Mouse (Mus musculus) embryonic facial prominence, embryonic 11.5 days (tissue): ENCODE results near the gene Ucma. TPM values are rescaled to one million over a fixed set of nuclear protein-coding genes. Genes with fewer than 3 reads are reported as not detected.

Experiments used
- ATAC-seq: fragments of 200-750 bp; cut with Nextera tagmentation; replicated peaks from 2 replicates; pipeline ENCODE4 v1.8.0; 2017; ENCODE audit warnings: low read depth; ENCODE audit not compliant: insufficient number of reproducible peaks, low FRiP score, low TSS enrichment
- DNase-seq: peaks from one replicate; pipeline ENCODE4 v3.0.0-alpha.2; 2015; ENCODE audit warnings: low spot score
- H3K27ac ChIP-seq: fragments of 300-500 bp; sonication (generic); replicated peaks from 2 replicates; pipeline ENCODE4 v1.5.1; 2014; ENCODE audit warnings: mild to moderate bottlenecking, low read depth, low read length, control low read depth
- H3K27me3 ChIP-seq: fragments of 300-500 bp; sonication (generic); 2 replicates; pipeline ENCODE4 v1.6.1; 2014; ENCODE audit warnings: mild to moderate bottlenecking, low read length, moderate library complexity, mixed read lengths; ENCODE audit not compliant: control insufficient read depth, insufficient read depth
- H3K36me3 ChIP-seq: fragments of 300-500 bp; sonication (generic); replicated peaks from 2 replicates; pipeline ENCODE4 v1.6.1; 2014; ENCODE audit warnings: low read depth, mild to moderate bottlenecking, low read length, moderate library complexity, mixed read lengths; ENCODE audit not compliant: control insufficient read depth, insufficient read depth
- H3K4me1 ChIP-seq: fragments of 300-500 bp; sonication (generic); 2 replicates; pipeline ENCODE4 v1.6.1; 2014; ENCODE audit warnings: low read length, mixed read lengths; ENCODE audit not compliant: control insufficient read depth, insufficient read depth
- H3K4me2 ChIP-seq: fragments of 300-500 bp; sonication (generic); 2 replicates; pipeline ENCODE4 v1.6.1; 2014; ENCODE audit warnings: low read depth, mild to moderate bottlenecking, control low read depth, low read length, moderate library complexity
- H3K4me3 ChIP-seq: fragments of 300-500 bp; sonication (generic); 2 replicates; pipeline ENCODE4 v1.5.1; 2014; ENCODE audit warnings: low read depth, low read length, control low read depth
- H3K9ac ChIP-seq: fragments of 300-500 bp; sonication (generic); replicated peaks from 2 replicates; pipeline ENCODE4 v1.6.1; 2014; ENCODE audit warnings: mild to moderate bottlenecking, control low read depth, low read length
- H3K9me3 ChIP-seq: fragments of 300-500 bp; sonication (generic); replicated peaks from 2 replicates; pipeline ENCODE4 v1.6.1; 2016; ENCODE audit warnings: mild to moderate bottlenecking, low read length, inconsistent platforms, mixed read lengths; ENCODE audit not compliant: control insufficient read depth
- WGBS: fragments of 180-500 bp; shearing (Covaris S2); extraction: QIAGEN DNeasy Blood & Tissue Kit; methylation state at CpG from one replicate; pipeline ENCODE4 v1.1.7; 2014; 5-methylcytosine and 5-hydroxymethylcytosine counted together
- polyA plus RNA-seq: library from polyadenylated mRNA; unstranded; fragments of >200 nt; fragmentation: Nextera tagmentation; extraction: Ambion mirVana; gene quantifications from 2 replicates; pipeline ENCODE4 v1.2.1, GENCODE M21; 2014

Ucma gene
- polyA plus RNA-seq, 1 experiment from 2014 or later: 0.29 TPM

DNA sequence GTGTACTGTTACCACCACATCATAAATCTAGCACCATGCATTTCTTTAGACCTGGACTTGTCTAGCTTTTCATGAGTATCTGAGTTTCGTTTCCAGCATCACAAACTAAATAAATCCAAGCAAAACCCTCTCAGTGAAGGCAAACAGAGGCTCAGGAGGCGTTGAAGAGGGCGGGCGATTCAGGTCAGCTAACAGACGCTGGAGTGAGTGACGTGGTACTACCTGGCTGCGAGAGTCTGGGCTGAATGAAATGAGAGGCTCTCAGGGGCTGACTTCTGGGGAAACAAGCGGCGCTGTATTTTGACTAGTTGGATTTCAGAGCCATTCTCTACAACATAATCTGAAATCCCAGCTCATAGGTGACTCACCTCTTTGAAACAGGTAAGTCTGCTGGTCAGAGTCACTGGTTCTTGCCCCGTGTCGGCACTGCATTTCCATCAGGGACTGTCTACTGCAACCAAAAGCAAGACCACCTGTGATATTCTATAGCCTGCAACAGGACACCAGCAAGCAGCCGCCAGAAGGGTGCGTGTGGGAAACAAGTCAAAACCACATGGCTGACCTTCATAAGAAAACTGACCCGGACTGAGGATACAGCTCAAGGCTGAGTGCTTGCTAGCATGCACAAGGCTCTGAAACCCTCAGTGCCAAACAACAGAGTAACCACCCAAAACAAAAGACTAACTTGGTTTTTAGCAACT is 47.9 kb downstream of the Ucma start:
- ATAC-seq (no peak), DNase-seq (peak; percentile 60)
- no peak overlapping the region for H3K4me2 ChIP-seq
- H3K27me3 ChIP-seq: no peaks in the 10 kb centered on the region
- 59% methylated on average over 14 of the region's 14 CpGs for WGBS
- H3K4me3 ChIP-seq: no peak overlapping the region
- no peaks in the 10 kb centered on the region for H3K9me3 ChIP-seq
- H3K36me3 ChIP-seq: no peaks in the 10 kb centered on the region
- no peaks in the 10 kb centered on the region for H3K4me1 ChIP-seq
- H3K27ac ChIP-seq: no peak overlapping the region
- H3K9ac ChIP-seq: no peak overlapping the region

DNA sequence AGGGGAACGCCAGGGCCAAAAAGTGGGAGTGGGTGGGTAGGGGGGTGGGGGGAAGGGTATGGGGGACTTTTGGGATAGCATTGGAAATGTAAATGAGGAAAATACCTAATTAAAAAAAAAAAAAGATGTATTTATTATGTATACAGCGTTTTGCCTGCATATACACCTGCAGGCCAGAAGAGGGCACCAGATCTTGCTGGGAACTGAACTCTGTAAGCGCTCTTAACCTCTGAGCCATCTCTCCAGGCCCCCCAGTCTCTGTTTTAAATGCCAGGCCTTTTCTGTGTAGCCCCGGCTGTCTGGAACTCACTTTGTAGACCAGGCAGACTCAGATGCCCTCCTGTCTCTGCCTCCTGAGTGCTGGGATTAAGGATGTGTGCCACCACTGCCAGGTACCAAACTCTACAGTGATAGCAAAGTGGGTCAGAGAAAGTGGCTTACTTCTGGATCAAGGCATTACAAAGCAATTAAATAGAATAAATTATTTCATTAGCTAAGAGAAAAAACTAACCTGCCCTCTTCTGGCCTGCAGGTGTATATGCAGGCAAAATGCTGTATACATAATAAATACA is 49.3 kb downstream of the Ucma start:
- H3K4me3 ChIP-seq: no peak overlapping the region
- no peaks in the 10 kb centered on the region for H3K27me3 ChIP-seq
- no peaks in the 10 kb centered on the region for H3K9me3 ChIP-seq
- H3K4me2 ChIP-seq: no peak overlapping the region
- no peaks in the 10 kb centered on the region for H3K4me1 ChIP-seq
- H3K36me3 ChIP-seq: no peaks in the 10 kb centered on the region
- ATAC-seq (no peak), DNase-seq (no peak)
- no peak overlapping the region for H3K27ac ChIP-seq
- no peak overlapping the region for H3K9ac ChIP-seq
- WGBS: 37% methylated on average over 3 of the region's 4 CpGs

DNA sequence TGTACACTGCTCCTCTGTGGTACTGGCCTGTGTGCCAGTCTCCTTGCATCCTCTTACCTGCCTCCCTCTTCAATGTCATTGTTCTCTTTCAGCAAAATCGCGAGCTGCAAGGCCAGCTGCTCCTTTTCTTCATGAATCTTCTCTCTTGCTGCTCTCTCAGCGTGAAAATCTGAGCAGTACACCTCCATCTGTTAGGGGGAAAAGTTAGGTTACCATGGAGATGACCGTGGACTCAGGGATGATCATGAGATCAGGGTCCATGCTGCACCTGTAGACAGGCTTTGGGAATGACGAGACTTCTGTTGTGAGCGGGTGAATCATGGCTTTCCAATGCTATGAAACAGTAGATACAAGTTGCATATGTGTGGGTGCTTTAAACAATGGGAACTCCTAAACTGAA is 51.1 kb downstream of the Ucma start:
- WGBS: 75% methylated on average over 6 of the region's 6 CpGs
- Histone ChIP-seq H3K36me3 (no peaks in the 10 kb centered on the region), H3K27me3 (no peaks in the 10 kb centered on the region)

DNA sequence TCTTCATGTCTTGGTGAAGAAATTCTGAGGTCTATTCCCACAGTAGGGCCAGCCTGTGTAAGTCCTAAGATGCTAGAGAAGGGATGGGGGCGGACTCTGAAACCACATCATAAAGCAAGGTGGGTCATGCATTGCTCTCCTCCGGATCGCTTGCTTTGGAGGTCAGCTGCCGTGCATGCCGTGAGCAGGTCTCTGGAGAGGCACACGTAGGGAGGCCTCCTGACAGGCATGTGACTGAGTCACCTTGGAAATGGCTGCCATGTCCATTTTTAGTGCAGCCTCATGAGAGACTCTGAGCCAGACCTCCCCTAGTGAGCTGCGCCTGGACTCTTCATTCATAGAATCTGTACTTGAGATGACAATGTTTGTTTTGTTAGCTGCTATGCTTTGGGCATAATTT is 52.1 kb downstream of the Ucma start:
- no peak overlapping the region for H3K27ac ChIP-seq
- WGBS: 80% methylated on average over 7 of the region's 7 CpGs
- no peak overlapping the region for H3K9ac ChIP-seq
- H3K4me3 ChIP-seq: no peak overlapping the region
- ATAC-seq (no peak), DNase-seq (no peak)
- no peaks in the 10 kb centered on the region for H3K9me3 ChIP-seq
- H3K4me1 ChIP-seq: no peaks in the 10 kb centered on the region
- no peaks in the 10 kb centered on the region for H3K27me3 ChIP-seq
- H3K4me2 ChIP-seq: no peak overlapping the region
- no peaks in the 10 kb centered on the region for H3K36me3 ChIP-seq

More for the DNA sequence above, 51.1 kb downstream of the Ucma start:
- no peak overlapping the region for H3K4me2 ChIP-seq
- no peak overlapping the region for H3K9ac ChIP-seq
- ATAC-seq (no peak), DNase-seq (no peak)
- no peak overlapping the region for H3K4me3 ChIP-seq
- no peaks in the 10 kb centered on the region for H3K9me3 ChIP-seq
- no peak overlapping the region for H3K27ac ChIP-seq
- no peaks in the 10 kb centered on the region for H3K4me1 ChIP-seq

DNA sequence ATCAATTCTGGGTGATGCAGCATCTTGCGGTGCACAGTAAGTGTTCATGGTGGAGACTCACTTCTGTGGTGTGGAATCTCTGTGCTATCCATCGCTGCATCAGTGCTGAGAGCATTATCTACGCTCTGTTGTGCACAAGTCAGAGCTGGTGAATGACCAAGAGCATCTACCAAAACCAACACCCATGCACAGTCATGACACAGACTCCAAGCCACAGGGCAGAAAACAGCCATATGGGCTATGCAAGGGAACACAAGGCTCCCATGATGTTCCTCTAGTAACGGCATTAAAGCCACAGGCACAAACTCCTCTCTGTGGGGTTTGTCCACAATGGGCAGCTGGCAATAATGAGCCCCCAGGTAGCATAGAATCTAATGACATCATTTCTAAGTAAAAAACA is 53.9 kb downstream of the Ucma start:
- DNase-seq: no peak
- Histone ChIP-seq H3K9me3 (no peaks in the 10 kb centered on the region), H3K27ac (no peak overlapping the region), H3K36me3 (no peaks in the 10 kb centered on the region), H3K4me2 (no peak overlapping the region), H3K27me3 (no peaks in the 10 kb centered on the region), H3K4me3 (no peak overlapping the region), H3K9ac (no peak overlapping the region), H3K4me1 (no peaks in the 10 kb centered on the region)
- ATAC-seq: no peak
- 84% methylated on average over 4 of the region's 4 CpGs for WGBS

DNA sequence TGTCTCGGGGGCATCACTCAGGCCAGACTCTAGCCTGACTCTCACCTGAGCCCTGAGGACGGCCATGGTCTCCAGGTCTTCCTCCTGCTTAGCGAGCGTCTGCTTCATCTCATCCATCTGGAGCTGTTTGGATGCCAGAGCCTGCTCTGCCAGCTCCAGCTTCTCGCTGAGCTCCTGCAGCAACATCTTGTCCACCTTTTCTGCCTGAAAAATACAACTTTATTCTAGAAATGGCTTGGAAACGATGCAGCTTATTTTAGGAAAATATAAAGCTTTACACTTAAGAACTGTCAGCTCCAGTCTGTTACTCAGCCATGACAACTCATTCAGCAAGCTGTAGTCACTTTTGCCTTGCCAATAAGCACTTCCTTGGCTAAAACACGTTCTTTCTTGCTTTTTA is 55.3 kb downstream of the Ucma start:
- no peaks in the 10 kb centered on the region for H3K4me1 ChIP-seq
- H3K36me3 ChIP-seq: no peaks in the 10 kb centered on the region
- no peak overlapping the region for H3K27ac ChIP-seq
- H3K9ac ChIP-seq: no peak overlapping the region
- DNase-seq: no peak
- H3K9me3 ChIP-seq: no peaks in the 10 kb centered on the region
- ATAC-seq: no peak
- no peaks in the 10 kb centered on the region for H3K27me3 ChIP-seq
- 72% methylated on average over 7 of the region's 7 CpGs for WGBS
- H3K4me3 ChIP-seq: no peak overlapping the region
- H3K4me2 ChIP-seq: no peak overlapping the region

DNA sequence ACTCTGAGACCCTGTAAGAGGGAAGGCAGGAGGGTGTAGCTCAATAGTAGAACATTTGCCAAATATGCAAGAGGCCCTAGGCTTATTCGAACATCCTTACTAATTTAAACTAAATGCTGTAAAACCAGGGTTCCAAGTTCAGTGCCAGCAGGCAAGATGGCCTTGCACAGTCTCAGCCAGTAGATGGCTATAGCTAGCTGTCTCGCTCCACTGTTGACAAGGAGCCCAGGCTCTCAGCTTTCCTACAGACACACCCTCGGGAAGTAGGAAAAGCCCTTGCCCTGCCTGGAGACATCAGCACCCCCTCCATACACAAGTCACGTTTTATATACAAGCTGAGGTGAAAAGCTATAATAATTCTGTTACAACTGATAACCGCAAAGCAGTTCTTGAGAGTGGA is 56.7 kb downstream of the Ucma start:
- 67% methylated on average over 5 of the region's 5 CpGs for WGBS

DNA sequence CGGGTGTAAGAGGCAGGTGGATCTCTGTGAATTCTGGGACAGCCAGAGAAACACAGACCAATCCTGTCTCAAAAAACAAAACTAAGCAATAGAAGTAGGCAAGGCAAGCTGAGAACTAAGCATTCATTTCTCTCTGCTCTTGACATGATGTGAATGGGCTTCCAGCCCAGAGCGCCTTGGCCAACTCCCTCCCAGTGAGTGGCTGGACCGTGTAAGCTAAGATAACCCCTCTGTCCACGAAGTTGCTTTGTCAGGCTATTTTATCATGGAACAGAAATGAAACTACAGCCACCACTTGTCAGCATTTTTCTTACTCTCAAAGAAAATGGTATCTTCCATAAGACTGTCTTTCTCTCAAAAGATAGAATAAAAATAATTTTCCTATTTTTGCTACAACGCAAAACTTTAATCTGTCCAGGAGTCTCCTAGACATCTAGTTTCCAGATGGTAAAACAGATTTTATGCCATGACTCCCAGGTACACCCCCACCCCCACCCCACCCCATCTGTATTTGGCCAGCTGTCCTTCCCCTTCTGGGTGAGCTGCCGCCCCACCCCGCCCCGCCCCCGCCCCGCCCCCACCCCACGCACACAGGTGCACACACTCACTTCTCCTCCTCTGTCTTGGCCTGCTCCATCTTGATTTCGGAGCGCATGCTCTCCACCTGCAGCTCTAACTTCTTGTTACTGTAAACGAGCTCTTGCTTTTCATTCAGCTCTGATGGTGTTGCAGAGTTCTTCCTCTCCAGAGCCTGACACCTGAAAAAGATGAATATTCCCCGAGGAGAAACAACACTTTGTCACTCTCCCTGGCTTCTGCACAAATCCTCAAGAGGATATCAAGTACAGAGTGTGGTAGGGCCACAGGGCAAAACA is 57.9 kb downstream of the Ucma start:
- H3K27me3 ChIP-seq: no peaks in the 10 kb centered on the region
- DNase-seq: no peak

More for the DNA sequence above, 56.7 kb downstream of the Ucma start:
- DNase-seq: no peak
- Histone ChIP-seq H3K4me2 (no peak overlapping the region), H3K9me3 (no peaks in the 10 kb centered on the region), H3K4me1 (no peaks in the 10 kb centered on the region), H3K36me3 (no peaks in the 10 kb centered on the region), H3K9ac (no peak overlapping the region), H3K27ac (no peak overlapping the region), H3K27me3 (no peaks in the 10 kb centered on the region), H3K4me3 (no peak overlapping the region)
- ATAC-seq: no peak

More for the DNA sequence above, 57.9 kb downstream of the Ucma start:
- Histone ChIP-seq H3K27ac (no peak overlapping the region), H3K36me3 (no peaks in the 10 kb centered on the region), H3K9me3 (no peaks in the 10 kb centered on the region), H3K4me3 (no peak overlapping the region), H3K9ac (no peak overlapping the region), H3K4me2 (no peak overlapping the region), H3K4me1 (no peaks in the 10 kb centered on the region)
- ATAC-seq: no peak
- 78% methylated on average over 13 of the region's 15 CpGs for WGBS
